ENCODE assay signal across 8 mouse cellular contexts in the genomic region with DNA sequence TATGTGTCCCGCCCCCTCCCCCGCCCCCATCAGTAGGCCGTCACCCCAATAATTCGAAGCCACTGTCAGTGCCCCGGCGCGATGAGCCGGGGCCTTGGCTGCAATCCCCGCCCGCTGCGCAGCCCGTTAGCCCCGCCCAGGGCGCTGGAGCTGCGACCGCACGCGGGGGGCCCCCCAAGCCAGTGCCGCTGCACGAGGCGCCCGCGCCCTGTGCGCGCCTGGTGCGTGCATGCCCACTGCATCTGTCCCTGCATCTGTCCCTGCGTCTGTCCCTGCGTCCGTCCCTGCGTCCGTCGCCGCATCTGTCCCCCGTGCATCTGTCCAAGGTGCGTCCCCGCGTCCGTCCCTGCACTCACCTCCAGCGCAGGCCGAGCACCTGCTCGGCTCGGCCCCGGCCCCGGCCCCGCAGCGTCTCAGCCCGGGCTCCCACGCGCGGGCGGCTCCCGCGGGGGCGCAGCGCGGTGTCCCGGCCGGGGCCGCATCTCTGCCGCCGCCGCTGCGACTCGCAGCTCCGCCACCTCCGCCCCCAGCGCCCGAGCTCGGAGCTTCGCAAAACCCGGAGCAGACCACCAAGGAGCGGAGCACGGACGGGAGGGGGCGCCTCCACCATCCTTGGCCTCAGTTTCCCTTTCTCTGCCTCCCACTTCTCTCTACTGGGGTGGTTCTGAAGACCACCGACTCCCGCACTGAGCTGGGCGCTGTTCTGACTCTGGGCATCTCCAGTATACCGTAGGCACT. TPM values are rescaled to one million over a fixed set of nuclear protein-coding genes. Genes with fewer than 3 reads are reported as not detected.
DNase-seq lines count a peak whose midpoint lies in the region; ATAC-seq and TF ChIP-seq lines count a peak whose summit lies in the region.

A gene (minus strand): TSS at position 486 of the 738 bp plus-strand sequence.

- H3K36me3 ChIP-seq in kidney, embryonic 14.5 days (ENCODE audit: control insufficient read depth, insufficient read depth, low read length): no peaks in the 10 kb centered on the region
- no peaks in the 10 kb centered on the region for H3K36me3 ChIP-seq in intestine, embryonic 14.5 days (ENCODE audit: control insufficient read depth, insufficient read depth, low read length)
- no peaks in the 10 kb centered on the region for H3K36me3 ChIP-seq in liver, adult 2 months (ENCODE audit: control insufficient read depth, insufficient read depth, low read length)
- no peaks in the 10 kb centered on the region for H3K36me3 ChIP-seq in neural tube, embryonic 12.5 days

- H3K4me1 ChIP-seq in kidney, embryonic 14.5 days (ENCODE audit: control insufficient read depth, insufficient read depth, low read length): peaks cover 20% of the 10 kb centered on the region
- H3K4me1 ChIP-seq in intestine, embryonic 14.5 days (replicated peaks; ENCODE audit: control insufficient read depth, insufficient read depth, low read length): peaks cover 19% of the 10 kb centered on the region
- H3K4me1 ChIP-seq in liver, adult 2 months (ENCODE audit: control insufficient read depth, insufficient read depth, low read length): no peaks in the 10 kb centered on the region
- peaks cover 49% of the 10 kb centered on the region for H3K4me1 ChIP-seq in neural tube, embryonic 12.5 days

- H3K27ac ChIP-seq in kidney, embryonic 14.5 days (ENCODE audit: low read depth, low read length): no peak within 1 kb of the TSS
- no peak within 1 kb of the TSS for H3K27ac ChIP-seq in intestine, embryonic 14.5 days (ENCODE audit: low read depth)
- H3K27ac ChIP-seq in liver, adult 2 months (replicated peaks; ENCODE audit: insufficient read depth, low read depth, low read length): no peak within 1 kb of the TSS
- H3K27ac ChIP-seq in neural tube, embryonic 12.5 days: peak within 1 kb of the TSS; percentile 37; the same call in 1 of the 2 replicates

- H3K79me2 ChIP-seq in liver, adult 2 months (ENCODE audit: control insufficient read depth, insufficient read depth, low read length): no peaks in the 10 kb centered on the region

- H3K27me3 ChIP-seq in kidney, embryonic 14.5 days (ENCODE audit: control insufficient read depth, insufficient read depth, low read length): peaks cover 53% of the 10 kb centered on the region
- H3K27me3 ChIP-seq in intestine, embryonic 14.5 days (replicated peaks; ENCODE audit: control insufficient read depth, insufficient read depth, low read length): peaks cover 55% of the 10 kb centered on the region
- peaks cover 15% of the 10 kb centered on the region for H3K27me3 ChIP-seq in liver, adult 2 months (ENCODE audit: control insufficient read depth, insufficient read depth, low read length)
- H3K27me3 ChIP-seq in neural tube, embryonic 12.5 days (replicated peaks): peaks cover 54% of the 10 kb centered on the region

- TF ChIP-seq CTCF in liver, adult 2 months (IDR thresholded peaks at IDR 0.05; ENCODE audit: low read depth, low read length): no peak

- peak within 1 kb of the TSS; percentile 83 for H3K4me2 ChIP-seq in kidney, embryonic 14.5 days (replicated peaks; ENCODE audit: low read depth, low read length)
- H3K4me2 ChIP-seq in intestine, embryonic 14.5 days (ENCODE audit: low read length): peak within 1 kb of the TSS; percentile 98
- peak within 1 kb of the TSS; percentile 90 for H3K4me2 ChIP-seq in neural tube, embryonic 12.5 days (replicated peaks)

- peak within 1 kb of the TSS; percentile 52 for H3K4me3 ChIP-seq in kidney, embryonic 14.5 days (ENCODE audit: low read length)
- peak within 1 kb of the TSS; percentile 53 for H3K4me3 ChIP-seq in intestine, embryonic 14.5 days (ENCODE audit: low read depth, low read length)
- peak within 1 kb of the TSS; percentile 70 for H3K4me3 ChIP-seq in liver, adult 2 months (ENCODE audit: insufficient read depth, low read depth, low read length)
- H3K4me3 ChIP-seq in neural tube, embryonic 12.5 days: peak within 1 kb of the TSS; percentile 79

- H3K9ac ChIP-seq in kidney, embryonic 14.5 days (ENCODE audit: low read depth, low read length): peak within 1 kb of the TSS; percentile 47
- peak within 1 kb of the TSS; percentile 37 for H3K9ac ChIP-seq in intestine, embryonic 14.5 days (ENCODE audit: low read length)
- peak within 1 kb of the TSS; percentile 52 for H3K9ac ChIP-seq in liver, adult 2 months (ENCODE audit: low read depth, low read length)
- H3K9ac ChIP-seq in neural tube, embryonic 12.5 days: peak within 1 kb of the TSS; percentile 84

- 1% methylated on average over 59 of the region's 79 CpGs for WGBS in kidney, embryonic 14.5 days
- WGBS in intestine, embryonic 14.5 days: 1% methylated on average over 71 of the region's 79 CpGs
- WGBS in liver, adult 2 months: 4% methylated on average over 79 of the region's 79 CpGs
- WGBS in neural tube, embryonic 12.5 days: 1% methylated on average over 77 of the region's 79 CpGs

- no peak for TF ChIP-seq POLR2A in liver, adult 2 months (IDR thresholded peaks at IDR 0.05; ENCODE audit: extremely low read depth, insufficient read depth, low read length)

- no peaks in the 10 kb centered on the region for H3K9me3 ChIP-seq in kidney, embryonic 14.5 days (ENCODE audit: control insufficient read depth, low read length)
- no peaks in the 10 kb centered on the region for H3K9me3 ChIP-seq in intestine, embryonic 14.5 days (ENCODE audit: control insufficient read depth, low read length)
- no peaks in the 10 kb centered on the region for H3K9me3 ChIP-seq in neural tube, embryonic 12.5 days

- ATAC-seq in kidney, embryonic 14.5 days (ENCODE audit: low FRiP score, low TSS enrichment): no peak
- ATAC-seq in intestine, embryonic 14.5 days (replicated peaks; ENCODE audit: low FRiP score, low TSS enrichment, low read depth): peak; percentile 28; the same call in 1 of the 2 replicates
- ATAC-seq in neural tube, embryonic 12.5 days (ENCODE audit: low FRiP score, low read depth): peak; percentile 35

- DNase-seq in kidney, adult 11 months: no peak
- DNase-seq in cerebellum, adult 11-12 months: peak; percentile 77
- peak; percentile 40 for DNase-seq in forelimb bud, embryonic 11.5 days (ENCODE audit: low read depth, low spot score)
- peak; percentile 78 for DNase-seq in intestine, embryonic 14.5 days (ENCODE audit: low spot score)
- no peak for DNase-seq in liver, adult 2 months (ENCODE audit: extremely low read depth, low read depth, low spot score)
- DNase-seq in yolk sac, embryonic 10.5 days (ENCODE audit: low spot score): peak; percentile 53

RNA-seq across cellular contexts. Expression of the gene that starts here (rescaled TPM):
- 1.4 TPM in 2 replicates for polyA plus RNA-seq in kidney, embryonic 14.5 days (2014; fragmentation: Nextera tagmentation; extraction: Ambion mirVana)
- polyA plus RNA-seq in intestine, embryonic 14.5 days (2014; fragmentation: Nextera tagmentation; extraction: Ambion mirVana): 0.86 and 1.3 TPM in 2 replicates
- total RNA-seq in liver, adult 2 months (2014; rRNA removed): 1.3 TPM in 2 replicates
- 2.7 and 3.9 TPM in 2 replicates for polyA plus RNA-seq in liver, adult 2 months (2012; rRNA removed)
- polyA plus RNA-seq in neural tube, embryonic 12.5 days (2016; fragmentation: Nextera tagmentation; extraction: Ambion mirVana): 12.5 and 13.0 TPM in 2 replicates

Comparison
In these comparisons a context has a peak if more than half of its experiments do, and no peak if none do; other contexts are left out.
1. DNase-seq: peak in cerebellum, adult 11-12 months (single experiment), forelimb bud, embryonic 11.5 days (single experiment), intestine, embryonic 14.5 days (single experiment) and yolk sac, embryonic 10.5 days (single experiment); none in kidney, adult 11 months (single experiment) and liver, adult 2 months (single experiment).
2. Peak in every context shown above with its lines, with median percentiles within 50 percentile points of each other: H3K4me2 ChIP-seq, H3K4me3 ChIP-seq and H3K9ac ChIP-seq.